ENCODE assay signal across 24 mouse cellular contexts in genomic region chr6:89655011-89655410, GRCm38 (mm10). TPM values are rescaled to one million over a fixed set of nuclear protein-coding genes. Genes with fewer than 3 reads are reported as not detected.
"Had no signal": no experiment of that assay in that cellular context is flagged by ENCODE, and none has a peak within 500 bp of the region (broad histone marks: within the 10 kb centered on the region; RNA-seq: fewer than 3 reads in every experiment).

No protein-coding gene starts in this region.

- H3K9me3 ChIP-seq: liver, embryonic 13.5 days had no signal

- H3K4me2 ChIP-seq: liver, embryonic 13.5 days; midbrain, embryonic 11.5 days had no signal

- H3K36me3 ChIP-seq: liver, embryonic 13.5 days had no signal

- H3K4me1 ChIP-seq: liver, embryonic 13.5 days had no signal

- H3K27me3 ChIP-seq: liver, embryonic 13.5 days had no signal

- DNase-seq: layer of hippocampus, postnatal 36 days; liver, embryonic 13.5 days; lung, adult 2 months; lung, postnatal 14 days; lung, postnatal 4 days; midbrain, embryonic 14.5 days; thymus, adult 18-20 months; thymus, postnatal 36 days had no signal

- H3K4me3 ChIP-seq: left cerebral cortex, adult 2 months; liver, embryonic 13.5 days had no signal

- H3K27ac ChIP-seq: left cerebral cortex, adult 2 months; liver, embryonic 13.5 days had no signal

- H3K9ac ChIP-seq: liver, embryonic 13.5 days had no signal

RNA-seq across cellular contexts. Expression of gene Vmn1r40, which starts 52.3 kb away (rescaled TPM):
- polyA plus RNA-seq: intestine, embryonic 14.5 days; large intestine, adult 2 months; limb, embryonic 11.5 days; limb, embryonic 14.5 days; liver, adult 2 months; liver, embryonic 13.5 days; liver, embryonic 16.5 days; lung, adult 2 months; lung, embryonic 16.5 days; midbrain, embryonic 11.5 days; midbrain, embryonic 14.5 days; midbrain, postnatal 0 days; neural tube, embryonic 11.5 days; neural tube, embryonic 14.5 days; small intestine, adult 2 months; spleen, adult 2 months; stomach, embryonic 16.5 days; urinary bladder, adult 2 months had no signal
